Mouse (Mus musculus): ENCODE measurements around the gene Gm11214. TPM values are rescaled to one million over a fixed set of nuclear protein-coding genes. Genes with fewer than 3 reads are reported as not detected.

Gene Gm11214
- not detected in 2 replicates for polyA plus RNA-seq (2014; fragmentation: Nextera tagmentation; extraction: Ambion mirVana)

GRCm38 (mm10) chr4:63663279-63663678 is at the start of gene Gm11214:
Gene Gm11214, minus strand, starts transcription at chr4:63663379.
- WGBS = 79% methylated on average over 6 of the region's 6 CpGs
- no peaks in the 10 kb centered on the region for H3K9me3 ChIP-seq (ENCODE audit: control insufficient read depth, low read length)
- no peaks in the 10 kb centered on the region for H3K36me3 ChIP-seq (ENCODE audit: control insufficient read depth, insufficient read depth, low read length)
- no peak within 1 kb of the TSS for H3K4me3 ChIP-seq (ENCODE audit: low read depth, low read length)
- no peak within 1 kb of the TSS for H3K9ac ChIP-seq (ENCODE audit: low read depth, low read length)
- ATAC-seq (replicated peaks; ENCODE audit: low FRiP score) (no peak), DNase-seq (ENCODE audit: low spot score) (no peak)
- no peaks in the 10 kb centered on the region for H3K4me1 ChIP-seq (replicated peaks; ENCODE audit: control insufficient read depth, insufficient read depth, low read length)
- no peak within 1 kb of the TSS for H3K27ac ChIP-seq (ENCODE audit: low read depth, low read length)
- H3K4me2 ChIP-seq = no peak within 1 kb of the TSS
- H3K27me3 ChIP-seq (replicated peaks; ENCODE audit: control insufficient read depth, insufficient read depth, low read length) = no peaks in the 10 kb centered on the region

- no peak overlapping the region for H3K4me2 ChIP-seq
- no peak overlapping the region for H3K9ac ChIP-seq (ENCODE audit: low read depth, low read length)
- H3K9me3 ChIP-seq (ENCODE audit: control insufficient read depth, low read length) = no peaks in the 10 kb centered on the region
- ATAC-seq (replicated peaks; ENCODE audit: low FRiP score) = no peak
- no peak overlapping the region for H3K27ac ChIP-seq (ENCODE audit: low read depth, low read length)
- H3K4me1 ChIP-seq (replicated peaks; ENCODE audit: control insufficient read depth, insufficient read depth, low read length) = no peaks in the 10 kb centered on the region
- H3K36me3 ChIP-seq (ENCODE audit: control insufficient read depth, insufficient read depth, low read length) = no peaks in the 10 kb centered on the region
- 83% methylated on average over 5 of the region's 5 CpGs for WGBS
- H3K4me3 ChIP-seq (ENCODE audit: low read depth, low read length) = no peak overlapping the region
- no peaks in the 10 kb centered on the region for H3K27me3 ChIP-seq (replicated peaks; ENCODE audit: control insufficient read depth, insufficient read depth, low read length)
- no peak for DNase-seq (ENCODE audit: low spot score)
These were observed 48.7 kb upstream of the Gm11214 start for GRCm38 (mm10) chr4:63711886-63712285.

DNA sequence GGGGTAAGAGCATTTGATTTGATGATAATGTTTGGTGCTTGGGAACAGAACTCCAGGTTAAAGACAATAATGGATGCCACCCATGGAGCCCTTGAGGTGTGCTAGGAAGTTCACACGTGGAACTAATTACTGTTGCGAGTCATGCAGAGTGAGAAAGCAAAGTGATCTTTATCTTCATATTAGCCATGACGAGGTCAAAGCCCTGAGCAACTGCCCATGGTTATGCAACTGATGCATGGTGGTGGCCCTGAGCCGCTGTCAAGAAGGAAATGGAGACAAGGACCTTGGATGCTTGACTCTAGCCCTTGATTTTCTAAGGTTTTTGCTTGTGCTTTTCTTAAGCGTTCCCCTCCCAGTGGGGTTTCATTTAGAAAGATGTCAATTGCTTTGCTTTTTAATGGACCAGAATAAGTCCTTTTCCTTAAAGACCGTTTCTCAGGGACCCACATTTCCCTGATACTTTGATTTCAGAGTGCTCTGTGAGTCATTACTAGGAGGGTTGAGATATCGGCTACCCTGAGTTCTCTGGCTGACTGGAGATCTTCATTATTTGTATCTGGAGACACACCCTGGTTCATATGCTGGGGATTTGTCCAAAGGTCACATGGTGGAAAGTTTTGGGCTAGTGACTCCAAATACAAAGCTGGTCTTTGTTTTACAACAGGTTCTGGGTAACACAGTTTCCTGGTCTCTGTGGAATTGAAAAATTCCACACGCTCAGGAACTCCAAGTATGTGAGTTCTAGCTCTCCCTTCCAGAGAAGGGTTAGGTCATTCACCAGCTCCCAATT is 47.4 kb upstream of the Gm11214 start:
- no peaks in the 10 kb centered on the region for H3K36me3 ChIP-seq (ENCODE audit: control insufficient read depth, insufficient read depth, low read length)
- H3K4me2 ChIP-seq = no peak overlapping the region
- H3K27me3 ChIP-seq (replicated peaks; ENCODE audit: control insufficient read depth, insufficient read depth, low read length) = no peaks in the 10 kb centered on the region
- H3K9me3 ChIP-seq (ENCODE audit: control insufficient read depth, low read length) = no peaks in the 10 kb centered on the region
- no peak for ATAC-seq (replicated peaks; ENCODE audit: low FRiP score)
- 73% methylated on average over 8 of the region's 8 CpGs for WGBS
- no peaks in the 10 kb centered on the region for H3K4me1 ChIP-seq (replicated peaks; ENCODE audit: control insufficient read depth, insufficient read depth, low read length)
- no peak for DNase-seq (ENCODE audit: low spot score)
- no peak overlapping the region for H3K27ac ChIP-seq (ENCODE audit: low read depth, low read length)
- no peak overlapping the region for H3K4me3 ChIP-seq (ENCODE audit: low read depth, low read length)
- no peak overlapping the region for H3K9ac ChIP-seq (ENCODE audit: low read depth, low read length)

DNA sequence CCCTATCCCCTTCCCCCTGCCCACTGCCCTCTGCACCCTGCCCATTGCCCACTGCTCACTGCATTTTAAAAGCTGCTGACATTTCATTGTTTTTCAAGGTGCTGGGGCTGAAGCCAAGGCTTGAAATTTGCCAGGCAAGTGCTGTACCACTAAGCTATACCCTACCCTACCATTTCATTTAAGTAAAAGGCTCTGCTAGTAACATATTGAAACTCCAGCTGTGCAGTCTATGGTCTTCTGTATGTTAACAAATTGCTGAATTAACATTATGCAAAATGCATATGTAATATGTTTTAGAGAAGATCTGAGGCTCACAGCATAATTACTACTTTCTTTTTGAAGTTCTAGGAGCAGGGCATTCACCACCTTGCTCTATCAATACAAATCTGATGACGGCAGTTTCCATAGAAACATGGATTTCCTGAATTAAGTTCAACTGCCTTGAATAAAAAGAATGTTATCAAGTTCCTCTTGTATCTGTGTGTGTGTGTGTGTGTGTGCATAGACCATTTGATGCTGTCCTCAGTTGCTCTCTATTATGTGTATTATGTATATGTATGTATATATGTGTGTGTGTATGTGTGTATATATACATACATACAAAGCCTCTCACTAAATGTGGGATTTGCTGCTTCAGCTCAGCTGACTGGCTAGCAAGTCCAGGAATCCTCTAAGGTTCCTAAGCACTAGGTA is 43.2 kb upstream of the Gm11214 start:
- H3K36me3 ChIP-seq (ENCODE audit: control insufficient read depth, insufficient read depth, low read length) = no peaks in the 10 kb centered on the region
- no peak overlapping the region for H3K9ac ChIP-seq (ENCODE audit: low read depth, low read length)
- H3K9me3 ChIP-seq (ENCODE audit: control insufficient read depth, low read length) = no peaks in the 10 kb centered on the region
- no peak overlapping the region for H3K4me2 ChIP-seq
- ATAC-seq (replicated peaks; ENCODE audit: low FRiP score) = no peak
- no peaks in the 10 kb centered on the region for H3K4me1 ChIP-seq (replicated peaks; ENCODE audit: control insufficient read depth, insufficient read depth, low read length)
- no peak for DNase-seq (ENCODE audit: low spot score)
- WGBS = 88% methylated on average over 1 of the region's 1 CpGs
- H3K4me3 ChIP-seq (ENCODE audit: low read depth, low read length) = no peak overlapping the region
- H3K27me3 ChIP-seq (replicated peaks; ENCODE audit: control insufficient read depth, insufficient read depth, low read length) = no peaks in the 10 kb centered on the region
- H3K27ac ChIP-seq (ENCODE audit: low read depth, low read length) = no peak overlapping the region

- no peak for ATAC-seq (replicated peaks; ENCODE audit: low FRiP score)
- no peak overlapping the region for H3K9ac ChIP-seq (ENCODE audit: low read depth, low read length)
- 63% methylated on average over 5 of the region's 5 CpGs for WGBS
- no peak overlapping the region for H3K27ac ChIP-seq (ENCODE audit: low read depth, low read length)
- no peaks in the 10 kb centered on the region for H3K27me3 ChIP-seq (replicated peaks; ENCODE audit: control insufficient read depth, insufficient read depth, low read length)
- no peak for DNase-seq (ENCODE audit: low spot score)
- no peaks in the 10 kb centered on the region for H3K4me1 ChIP-seq (replicated peaks; ENCODE audit: control insufficient read depth, insufficient read depth, low read length)
- no peak overlapping the region for H3K4me3 ChIP-seq (ENCODE audit: low read depth, low read length)
- no peaks in the 10 kb centered on the region for H3K9me3 ChIP-seq (ENCODE audit: control insufficient read depth, low read length)
- no peaks in the 10 kb centered on the region for H3K36me3 ChIP-seq (ENCODE audit: control insufficient read depth, insufficient read depth, low read length)
- no peak overlapping the region for H3K4me2 ChIP-seq
These were observed 41.1 kb upstream of the Gm11214 start for GRCm38 (mm10) chr4:63704232-63704631.

DNA sequence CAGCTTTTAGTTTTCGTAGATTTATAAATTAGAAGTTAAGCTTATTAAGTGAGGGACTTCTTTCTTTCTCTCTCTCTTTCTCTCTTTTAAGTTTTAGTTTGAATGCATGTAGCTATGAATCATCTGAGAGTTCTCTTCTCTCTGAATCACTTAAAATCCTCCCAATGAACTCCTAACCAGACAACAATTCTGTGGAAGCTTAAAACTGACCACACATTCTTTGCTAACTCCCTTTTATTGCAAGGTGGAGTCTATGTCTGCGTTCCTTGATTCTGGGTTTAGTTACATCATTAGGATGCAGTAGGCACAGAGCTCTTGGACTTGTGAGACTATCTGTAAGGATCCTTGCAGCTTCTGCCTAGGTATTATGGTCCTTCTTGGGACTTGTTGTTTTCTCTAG is 40.5 kb upstream of the Gm11214 start:
- Histone ChIP-seq H3K4me2 (no peak overlapping the region), H3K9me3 (ENCODE audit: control insufficient read depth, low read length) (no peaks in the 10 kb centered on the region), H3K27ac (ENCODE audit: low read depth, low read length) (no peak overlapping the region), H3K9ac (ENCODE audit: low read depth, low read length) (no peak overlapping the region), H3K4me1 (replicated peaks; ENCODE audit: control insufficient read depth, insufficient read depth, low read length) (no peaks in the 10 kb centered on the region), H3K27me3 (replicated peaks; ENCODE audit: control insufficient read depth, insufficient read depth, low read length) (no peaks in the 10 kb centered on the region), H3K4me3 (ENCODE audit: low read depth, low read length) (no peak overlapping the region), H3K36me3 (ENCODE audit: control insufficient read depth, insufficient read depth, low read length) (no peaks in the 10 kb centered on the region)
- DNase-seq (ENCODE audit: low spot score) (no peak), ATAC-seq (replicated peaks; ENCODE audit: low FRiP score) (no peak)
- 82% methylated on average over 2 of the region's 2 CpGs for WGBS

- H3K4me3 ChIP-seq (ENCODE audit: low read depth, low read length) = no peak overlapping the region
- no peak overlapping the region for H3K4me2 ChIP-seq
- no peaks in the 10 kb centered on the region for H3K9me3 ChIP-seq (ENCODE audit: control insufficient read depth, low read length)
- H3K27ac ChIP-seq (ENCODE audit: low read depth, low read length) = no peak overlapping the region
- no peak overlapping the region for H3K9ac ChIP-seq (ENCODE audit: low read depth, low read length)
- H3K4me1 ChIP-seq (replicated peaks; ENCODE audit: control insufficient read depth, insufficient read depth, low read length) = no peaks in the 10 kb centered on the region
- 80% methylated on average over 4 of the region's 4 CpGs for WGBS
- ATAC-seq (replicated peaks; ENCODE audit: low FRiP score) (no peak), DNase-seq (ENCODE audit: low spot score) (no peak)
- H3K36me3 ChIP-seq (ENCODE audit: control insufficient read depth, insufficient read depth, low read length) = no peaks in the 10 kb centered on the region
- H3K27me3 ChIP-seq (replicated peaks; ENCODE audit: control insufficient read depth, insufficient read depth, low read length) = no peaks in the 10 kb centered on the region
These were observed 39.0 kb upstream of the Gm11214 start for GRCm38 (mm10) chr4:63702006-63702704.

GRCm38 (mm10) chr4:63699749-63700148 is 36.6 kb upstream of the Gm11214 start:
- 47% methylated on average over 3 of the region's 3 CpGs for WGBS
- Histone ChIP-seq H3K9ac (ENCODE audit: low read depth, low read length) (no peak overlapping the region), H3K4me2 (no peak overlapping the region), H3K4me3 (ENCODE audit: low read depth, low read length) (no peak overlapping the region), H3K4me1 (replicated peaks; ENCODE audit: control insufficient read depth, insufficient read depth, low read length) (no peaks in the 10 kb centered on the region), H3K36me3 (ENCODE audit: control insufficient read depth, insufficient read depth, low read length) (no peaks in the 10 kb centered on the region), H3K27ac (ENCODE audit: low read depth, low read length) (no peak overlapping the region), H3K27me3 (replicated peaks; ENCODE audit: control insufficient read depth, insufficient read depth, low read length) (no peaks in the 10 kb centered on the region), H3K9me3 (ENCODE audit: control insufficient read depth, low read length) (no peaks in the 10 kb centered on the region)
- DNase-seq (ENCODE audit: low spot score) = no peak
- ATAC-seq (replicated peaks; ENCODE audit: low FRiP score) = no peak

Data from liver, embryonic 11.5 days (tissue).